ENCODE assay signal across 20 mouse cellular contexts in the genomic region with DNA sequence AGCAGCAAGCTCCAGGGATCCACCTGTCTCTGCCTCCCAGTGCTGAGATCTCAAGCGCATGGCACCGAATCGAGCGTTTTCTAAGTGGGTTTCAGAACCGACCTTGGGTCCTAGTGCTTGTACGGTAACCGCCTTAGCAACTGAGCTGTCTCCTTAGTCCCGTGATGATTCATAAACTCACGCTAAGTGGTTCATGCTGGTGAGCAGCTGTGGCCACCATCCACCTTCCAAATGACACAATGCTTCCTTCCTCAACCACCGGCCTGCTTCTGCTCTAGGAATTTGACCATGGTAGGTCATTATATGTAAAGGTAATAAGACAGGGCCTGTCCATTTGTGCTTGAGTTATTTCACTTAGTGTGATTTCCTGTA. TPM values are rescaled to one million over a fixed set of nuclear protein-coding genes. Genes with fewer than 3 reads are reported as not detected.
"Had no signal": no experiment of that assay in that cellular context is flagged by ENCODE, and none has a peak within 500 bp of the region (broad histone marks: within the 10 kb centered on the region; RNA-seq: fewer than 3 reads in every experiment).

No protein-coding gene starts in this region.

- DNase-seq: kidney, adult 8-10 months; kidney, postnatal 10 days; kidney, postnatal 36 days; layer of hippocampus, postnatal 36 days; liver, embryonic 13.5 days; lung, embryonic 14.5 days; right cerebral cortex, postnatal 25 days; spleen, adult 18-20 months; thymus, adult 2 months; thymus, postnatal 14 days; thymus, postnatal 4 days had no signal

- ATAC-seq: intestine, postnatal 0 days; lung, postnatal 0 days; midbrain, embryonic 15.5 days had no signal

RNA-seq across cellular contexts. Expression of gene Gpr12, which starts 12.4 kb away (rescaled TPM):
- total RNA-seq: megakaryocyte-erythroid progenitor cell, adult 5-6 weeks had no signal

RNA-seq across cellular contexts. Expression of gene Gm3415, which starts 41.6 kb away (rescaled TPM):
- total RNA-seq: layer of hippocampus, adult 8-10 months; layer of hippocampus, postnatal 10 days; layer of hippocampus, postnatal 36 days; left cerebral cortex, adult 2 months; left cerebral cortex, postnatal 10 days; left cerebral cortex, postnatal 36 days; megakaryocyte-erythroid progenitor cell, adult 5-6 weeks had no signal
